Mouse (Mus musculus): ENCODE data around the gene Znrf1.
"Not testable (repeated sequence)": the region's sequence is repeated elsewhere in the genome, so short reads cannot be mapped to it uniquely, and the experiment has no call there.

Znrf1 gene

DNA sequence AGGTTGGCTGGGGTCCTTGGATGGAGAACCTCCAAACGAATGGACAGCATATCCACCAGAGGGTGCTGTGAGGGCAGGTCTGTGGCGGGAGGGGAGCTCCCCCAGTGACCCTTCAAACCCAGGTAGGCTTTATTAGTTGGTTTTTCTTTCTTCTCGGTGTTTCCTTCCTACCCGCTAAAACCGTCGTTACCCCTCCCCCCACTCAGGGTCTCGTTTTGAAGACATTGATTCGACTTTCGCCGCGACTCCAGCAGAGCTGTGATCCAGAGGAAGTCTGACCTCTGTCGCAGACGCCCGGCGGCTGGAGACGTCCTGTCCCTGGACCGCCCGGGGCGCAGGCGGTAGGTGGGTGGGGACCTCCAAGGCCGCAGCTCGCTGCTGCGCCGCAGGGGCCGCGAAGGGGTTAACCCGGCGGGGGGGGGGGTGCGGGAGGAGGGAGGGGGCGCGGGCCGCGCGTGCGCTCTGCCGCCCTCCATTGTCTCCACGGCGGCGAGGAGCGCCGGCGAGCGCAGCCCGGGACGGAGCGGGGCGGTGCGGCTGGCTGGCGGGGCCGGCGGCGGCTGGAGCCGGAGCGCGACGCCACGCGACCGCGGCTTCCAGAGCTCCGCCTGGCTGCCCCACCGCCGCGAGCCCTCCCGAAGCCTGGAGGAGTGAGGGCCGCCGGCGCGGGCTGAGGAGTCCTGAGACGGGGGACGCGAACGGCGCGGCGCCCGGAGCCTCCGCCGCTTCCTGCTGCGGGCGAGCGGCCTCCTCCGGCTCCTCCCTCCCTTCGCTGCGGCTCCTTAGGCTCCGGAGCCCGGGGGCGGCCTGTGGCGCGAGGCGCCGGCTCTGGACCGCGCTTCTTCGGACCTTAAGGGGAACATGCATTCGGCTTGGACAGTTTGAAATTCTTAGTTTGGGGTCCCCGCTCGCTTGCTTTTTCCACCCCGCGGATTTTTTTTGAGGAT lies at the start of gene Znrf1:
TSS of gene Znrf1 (plus strand) at position 67 of the 947 bp plus-strand sequence.
- DNase-seq (ENCODE audit: low spot score) = no peak

DNA sequence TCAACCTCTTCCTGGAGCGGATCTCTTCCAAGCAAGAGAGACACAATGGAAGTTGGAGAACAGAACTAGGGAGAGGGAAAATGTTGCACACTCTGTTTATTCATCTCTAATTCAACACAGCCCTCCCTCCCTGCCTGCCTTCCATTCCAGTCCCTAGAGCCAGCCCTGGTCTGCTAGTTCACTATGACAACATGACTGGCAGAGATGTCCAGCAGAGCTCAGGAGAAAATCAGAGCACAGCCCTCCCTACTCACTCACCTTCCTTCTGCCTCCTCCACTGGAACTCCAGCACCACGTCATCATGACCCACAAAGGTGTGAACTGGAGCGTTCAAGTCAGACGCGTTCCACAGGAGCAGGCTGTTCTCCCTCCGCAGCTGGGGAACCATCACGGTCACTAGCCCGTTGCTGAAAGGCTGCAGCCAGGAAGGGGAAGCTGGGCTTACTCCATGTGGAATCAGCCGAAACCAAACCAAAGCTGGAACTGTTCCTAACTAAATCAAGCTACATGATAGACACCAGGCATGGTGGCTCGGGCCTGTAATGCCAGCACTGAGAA lies 45.8 kb upstream of the Znrf1 start:
- DNase-seq (ENCODE audit: low spot score) = no peak

DNA sequence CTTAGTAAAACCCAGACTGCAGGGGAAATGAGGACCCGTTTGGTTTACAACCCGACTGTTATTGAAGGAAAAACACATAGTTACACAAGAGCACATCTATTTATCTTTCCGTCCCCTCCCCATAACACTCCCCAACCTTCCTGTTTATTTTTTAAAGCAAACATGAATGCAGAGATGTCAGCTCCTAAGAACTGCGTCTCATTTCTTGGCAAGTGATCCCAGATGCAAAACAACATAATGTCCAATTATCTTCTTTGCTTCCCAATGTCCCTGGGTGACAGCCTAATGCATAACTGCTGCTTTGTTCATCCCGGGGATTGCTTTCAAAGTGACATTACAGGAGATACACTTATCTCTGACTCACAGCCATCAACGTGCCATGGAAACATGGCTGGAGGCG lies 44.7 kb upstream of the Znrf1 start:
- no peak for DNase-seq (ENCODE audit: low spot score)

DNA sequence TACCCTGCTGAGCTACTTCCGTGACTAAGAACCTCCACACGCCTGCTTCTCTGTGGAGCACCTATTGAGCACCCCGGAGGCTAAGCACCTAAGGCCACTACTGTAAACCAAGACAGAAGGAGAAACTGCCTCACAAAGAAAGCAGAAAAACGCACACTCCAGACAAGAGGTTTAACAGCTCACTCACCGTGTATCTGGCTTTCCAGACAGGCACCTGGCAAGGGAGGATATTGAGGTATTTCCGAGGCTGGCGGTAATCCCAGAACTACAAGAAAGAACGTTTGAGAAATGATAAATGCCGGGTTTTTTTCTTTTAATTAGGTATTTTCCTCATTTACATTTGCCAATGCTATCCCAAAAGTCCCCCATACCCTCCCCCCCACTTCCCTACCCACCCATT lies 43.4 kb upstream of the Znrf1 start:
- no peak for DNase-seq (ENCODE audit: low spot score)

DNA sequence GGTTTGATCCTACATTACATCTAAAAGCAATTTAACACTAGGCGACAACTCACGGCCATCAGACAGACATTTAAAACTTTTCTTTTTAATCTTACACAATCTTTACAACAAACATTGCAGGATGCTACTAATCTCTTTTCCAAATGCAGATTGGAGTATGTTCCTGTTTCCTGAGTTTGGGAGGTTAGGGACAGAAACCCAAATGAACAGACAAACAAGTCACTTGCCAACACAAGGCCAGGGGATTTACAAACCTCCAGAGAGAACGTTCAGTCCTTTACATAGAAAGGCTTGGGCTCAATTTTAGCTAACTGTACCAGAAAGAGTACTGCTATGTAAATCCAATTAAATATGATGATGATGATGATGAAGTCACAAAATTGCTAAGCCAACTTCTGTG lies 42.7 kb upstream of the Znrf1 start:
- DNase-seq (ENCODE audit: low spot score) = no peak

DNA sequence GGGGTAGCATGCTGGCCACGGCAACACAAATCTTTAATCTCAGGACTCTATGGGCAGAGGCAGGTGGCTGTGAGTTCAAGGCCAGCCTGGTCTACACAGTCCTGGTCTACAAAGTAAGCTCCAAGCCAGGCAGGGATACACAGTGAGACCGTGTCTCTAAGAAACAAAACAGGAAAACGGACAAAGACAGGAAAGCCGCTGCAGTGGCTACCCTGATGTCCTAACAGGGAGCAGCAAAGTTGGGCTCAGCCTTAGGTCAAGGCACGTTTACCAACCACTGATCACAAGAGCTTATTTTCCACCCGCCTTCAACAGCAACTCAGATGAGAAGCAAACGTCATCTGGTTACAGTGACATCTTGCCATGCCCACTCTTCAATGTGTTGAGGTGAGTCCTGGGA lies 39.6 kb upstream of the Znrf1 start:
- no peak for DNase-seq (ENCODE audit: low spot score)

DNA sequence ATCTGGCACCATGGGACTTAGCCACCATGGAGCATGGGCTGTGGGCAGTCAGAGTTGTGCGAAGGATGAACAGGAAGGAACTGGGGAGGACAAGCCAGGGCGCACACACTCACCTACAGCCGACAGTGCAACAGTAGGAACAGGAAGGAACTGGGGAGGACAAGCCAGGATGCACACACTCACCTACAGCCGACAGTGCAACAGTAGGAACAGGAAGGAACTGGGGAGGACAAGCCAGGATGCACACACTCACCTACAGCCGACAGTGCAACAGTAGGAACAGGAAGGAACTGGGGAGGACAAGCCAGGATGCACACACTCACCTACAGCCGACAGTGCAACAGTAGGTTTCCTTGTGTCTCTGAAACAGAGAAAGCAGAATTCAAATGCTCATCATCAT lies 37.6 kb upstream of the Znrf1 start:
- DNase-seq (ENCODE audit: low spot score) = not testable (repeated sequence)

DNA sequence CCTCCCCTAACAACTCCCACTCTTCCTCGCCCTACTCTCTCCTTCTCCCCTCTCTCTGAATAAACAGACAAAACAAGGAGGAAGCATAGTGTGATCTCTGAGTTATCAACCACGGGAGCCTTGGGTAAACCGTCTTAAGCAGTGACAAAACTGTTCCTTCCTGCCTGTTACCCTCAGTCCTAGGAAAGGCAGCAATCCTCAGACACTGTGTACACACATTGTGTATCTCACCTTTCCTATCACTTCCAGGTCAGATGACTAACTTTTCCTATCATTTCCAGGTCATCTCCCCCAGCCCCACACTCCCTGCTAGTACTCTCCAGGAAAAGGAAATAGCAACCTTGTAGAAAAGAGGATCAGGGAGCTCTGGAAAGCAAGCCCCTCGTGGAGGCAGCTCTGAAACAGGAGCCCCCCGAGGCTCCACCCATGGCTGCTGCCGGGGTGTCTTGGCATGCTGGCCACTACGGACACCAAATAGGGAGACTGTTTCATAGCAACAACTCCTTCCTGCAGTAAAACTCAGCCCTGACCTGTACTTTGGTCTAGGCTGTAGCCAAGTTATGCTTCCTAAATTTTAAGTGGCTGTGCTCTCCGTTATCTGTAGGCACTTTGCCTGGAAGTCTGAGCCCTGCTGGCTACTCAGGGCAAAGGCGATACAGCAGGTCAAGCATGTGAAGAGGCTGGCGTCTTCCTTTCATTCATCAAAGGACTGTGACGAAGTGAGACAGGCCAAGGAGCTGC lies 34.0 kb upstream of the Znrf1 start:
- no peak for DNase-seq (ENCODE audit: low spot score)

DNA sequence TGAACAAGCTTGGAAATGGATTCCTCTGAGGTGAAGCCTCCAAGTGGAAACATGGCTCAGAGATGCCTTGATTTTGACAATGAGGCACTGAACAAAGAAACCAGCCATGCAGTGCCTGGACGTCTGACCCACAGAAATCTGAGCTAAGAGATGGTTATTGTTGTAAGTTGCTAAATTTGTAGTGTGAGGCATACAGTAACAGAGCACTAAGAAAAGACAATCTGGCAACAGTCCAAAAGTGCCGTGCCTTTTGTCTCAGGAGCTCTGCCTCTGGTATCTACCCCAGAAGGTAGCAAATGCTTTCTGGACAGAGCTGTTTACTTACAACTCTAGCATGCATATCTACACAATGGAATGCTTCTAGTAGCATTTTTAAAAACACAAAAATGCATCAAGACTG lies 27.3 kb upstream of the Znrf1 start:
- no peak for DNase-seq (ENCODE audit: low spot score)

DNA sequence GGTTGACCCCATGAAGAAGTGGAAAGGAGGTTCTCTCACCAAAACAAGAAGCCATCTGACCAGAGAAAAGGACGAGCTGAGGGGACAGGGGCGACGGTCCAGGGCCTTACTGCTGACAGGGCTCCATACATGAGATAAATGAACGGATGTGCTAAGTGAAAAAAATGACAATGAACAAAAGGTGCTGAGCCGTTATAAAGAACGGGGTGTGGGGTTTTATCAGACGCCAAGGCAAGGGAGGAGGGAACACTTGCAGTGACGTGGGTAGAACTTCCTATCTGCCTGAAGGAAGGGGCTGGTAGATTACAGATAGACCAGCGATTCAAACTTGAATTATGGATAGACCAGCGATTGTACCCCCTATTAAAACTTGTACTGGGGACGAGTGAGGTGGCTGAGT lies 26.6 kb upstream of the Znrf1 start:
- no peak for DNase-seq (ENCODE audit: low spot score)

DNA sequence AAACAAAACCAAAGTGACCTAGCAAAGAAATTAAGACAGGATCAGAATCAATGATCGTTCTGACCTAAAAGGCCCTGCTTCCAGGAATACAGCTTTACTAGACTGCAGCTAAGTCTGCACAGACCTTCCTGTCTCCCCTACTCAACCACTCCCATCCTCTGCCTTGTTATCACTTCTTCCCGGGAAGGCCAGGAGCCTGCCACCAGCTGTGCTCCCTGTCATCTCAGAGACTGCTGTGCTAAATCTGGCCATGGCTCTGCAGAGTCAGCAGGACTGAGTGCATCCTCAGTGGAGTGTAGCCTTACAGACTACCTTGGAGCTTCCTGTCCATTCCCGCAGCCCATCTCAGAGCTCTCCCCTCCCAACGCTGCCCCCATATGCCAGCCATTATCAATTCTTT lies 25.5 kb upstream of the Znrf1 start:
- DNase-seq (ENCODE audit: low spot score) = no peak

DNA sequence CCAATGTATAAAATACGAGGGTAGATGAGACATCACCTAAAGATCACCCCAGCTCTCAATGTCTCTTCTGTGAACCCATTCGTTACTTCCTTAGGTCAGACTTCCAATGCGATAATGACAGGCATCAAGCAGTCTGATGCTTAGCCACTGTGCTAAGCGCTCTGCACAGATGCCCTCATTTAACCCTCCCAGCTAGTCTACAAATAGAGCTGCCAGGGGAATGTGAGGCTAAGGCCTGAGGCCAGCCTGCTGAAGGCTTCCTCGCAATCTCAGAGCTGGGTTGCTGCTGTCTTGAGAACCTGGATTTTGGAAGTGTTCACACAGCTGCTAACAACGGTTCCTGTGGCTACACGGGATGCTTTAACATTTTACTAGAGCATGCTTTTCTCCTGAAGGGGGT lies 23.0 kb upstream of the Znrf1 start:
- DNase-seq (ENCODE audit: low spot score) = no peak

DNA sequence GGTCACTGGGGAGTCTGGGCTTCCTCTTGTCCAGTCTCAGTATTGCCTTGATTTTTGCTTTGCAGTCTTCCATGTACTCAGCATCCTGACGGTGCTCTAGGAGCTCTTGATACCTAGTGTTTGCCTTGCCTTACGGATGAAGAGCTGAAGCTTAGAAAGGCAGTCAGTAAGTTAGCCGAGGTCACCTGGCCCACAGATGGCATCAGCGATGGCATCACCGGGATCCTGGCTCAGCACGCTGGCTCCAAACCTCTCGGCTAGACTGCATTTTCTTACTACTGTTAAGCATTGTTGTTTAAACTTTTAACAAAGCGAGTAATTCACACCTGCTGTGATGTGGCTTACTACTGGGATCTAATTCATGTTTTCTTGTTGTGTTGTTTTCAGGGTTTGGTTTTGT lies 22.5 kb upstream of the Znrf1 start:
- DNase-seq (ENCODE audit: low spot score) = no peak

DNA sequence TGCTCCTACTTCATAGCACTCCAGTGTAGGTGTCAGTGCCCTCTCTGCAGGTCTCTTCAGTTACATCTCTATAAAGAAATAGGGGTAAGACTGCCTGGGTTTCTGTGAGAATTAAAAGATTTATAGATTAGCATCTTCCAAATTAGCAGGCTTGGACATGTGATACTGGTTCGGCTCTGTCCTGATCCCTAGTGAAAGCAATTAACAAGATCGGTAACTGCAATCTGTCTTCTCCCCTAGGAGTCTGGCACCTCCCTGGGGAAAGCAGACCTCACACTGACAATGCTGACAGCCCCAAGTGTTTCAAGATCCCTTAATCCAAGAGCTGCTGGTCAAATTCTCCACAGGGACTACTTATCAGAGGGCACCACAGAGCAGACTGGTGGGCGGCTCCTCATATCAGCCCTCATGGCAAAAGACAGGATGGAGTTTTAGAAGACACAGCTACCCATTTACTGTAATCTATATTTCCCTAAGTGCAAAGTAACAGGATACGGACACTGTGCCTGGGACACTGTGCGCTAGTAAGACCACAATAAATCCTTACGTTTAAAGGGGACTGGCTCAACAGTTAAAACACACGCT lies 19.4 kb upstream of the Znrf1 start:
- DNase-seq (ENCODE audit: low spot score) = no peak

DNA sequence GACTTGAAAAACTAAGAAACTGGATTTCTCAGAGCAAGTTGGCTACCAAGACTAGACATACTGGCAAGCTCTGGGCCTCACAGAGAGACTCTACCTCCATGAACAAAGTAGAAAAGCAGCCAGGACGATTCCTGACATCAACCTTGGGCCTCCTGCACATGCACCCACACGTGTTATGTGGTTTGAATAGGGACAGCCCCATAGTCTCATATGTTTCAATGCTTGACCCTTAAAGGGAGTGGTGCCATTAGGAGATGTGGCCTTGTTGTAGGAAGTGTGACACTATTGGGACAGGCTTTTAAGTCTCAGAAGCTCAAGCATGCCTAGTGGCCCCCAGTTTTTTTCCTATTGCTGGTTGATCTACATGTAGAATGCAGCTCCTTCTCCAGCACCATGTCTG lies 18.4 kb upstream of the Znrf1 start:
- DNase-seq (ENCODE audit: low spot score) = no peak

DNA sequence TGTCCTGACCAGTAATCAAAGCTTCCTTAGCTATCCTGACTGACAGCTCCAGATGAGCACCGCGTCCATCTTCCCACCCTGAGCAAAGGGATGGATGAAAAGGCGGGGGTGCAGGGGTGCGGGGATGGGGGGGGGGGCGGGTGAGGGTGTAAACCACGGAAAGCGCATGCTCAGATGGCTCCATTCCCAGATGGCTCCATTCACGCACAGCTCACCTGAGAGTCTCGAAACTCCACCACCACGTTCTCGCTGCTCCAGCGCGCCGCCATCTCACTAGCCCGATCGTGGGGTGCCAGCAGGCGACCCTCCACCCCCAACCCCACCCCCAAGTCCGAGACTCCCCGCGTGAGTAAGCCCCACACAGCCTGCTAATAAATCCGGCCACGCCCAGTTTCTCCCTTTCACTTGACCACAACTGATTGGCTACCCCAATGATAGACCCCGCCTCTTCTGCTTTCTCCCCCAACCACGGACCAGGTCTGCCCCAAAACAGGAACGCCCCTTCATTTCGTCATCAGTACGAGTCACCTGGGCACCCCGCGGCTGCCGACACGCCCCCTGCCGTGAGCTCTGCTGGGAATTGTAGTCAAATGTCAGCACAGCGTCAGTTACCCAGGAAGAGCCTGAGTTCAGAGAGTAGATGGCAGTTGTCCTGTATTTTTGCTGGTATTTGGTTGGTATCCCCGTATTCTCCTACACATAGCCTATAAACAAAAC lies 14.0 kb upstream of the Znrf1 start, which contains the start of gene Wdr59:
TSS of gene Wdr59 (minus strand) at position 380 of the 717 bp plus-strand sequence.
- peak; percentile 98 for DNase-seq (ENCODE audit: low spot score)

DNA sequence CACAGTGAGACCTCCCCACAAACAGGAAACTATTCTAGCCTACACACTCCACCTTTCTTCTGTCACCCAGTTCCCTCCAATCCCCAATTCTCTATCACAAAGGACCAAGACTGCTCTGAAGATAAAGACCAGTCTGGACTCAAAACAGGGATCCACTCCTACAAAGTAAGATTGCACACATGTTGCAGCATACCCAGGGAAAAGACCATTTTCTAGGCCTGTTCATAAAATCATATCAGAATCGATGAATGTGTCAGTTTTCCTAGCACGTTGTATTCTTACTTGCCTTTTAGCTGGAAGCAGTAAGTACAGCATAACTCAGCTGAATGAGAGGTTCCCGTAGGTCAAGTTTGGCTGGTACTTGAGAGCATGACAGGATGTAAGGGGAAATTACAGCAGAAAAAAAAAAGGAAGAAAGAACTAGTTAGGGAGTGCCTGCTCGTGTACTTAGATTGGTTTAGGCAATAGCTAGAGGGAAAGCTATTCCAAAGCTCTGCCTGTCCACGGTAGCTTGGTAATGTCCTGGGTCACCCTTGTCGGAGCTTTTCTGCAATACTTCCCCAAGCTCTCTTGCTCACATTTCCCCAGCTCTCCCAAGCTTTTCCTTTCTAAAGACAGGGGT lies 9.4 kb upstream of the Znrf1 start:
- no peak for DNase-seq (ENCODE audit: low spot score)

DNA sequence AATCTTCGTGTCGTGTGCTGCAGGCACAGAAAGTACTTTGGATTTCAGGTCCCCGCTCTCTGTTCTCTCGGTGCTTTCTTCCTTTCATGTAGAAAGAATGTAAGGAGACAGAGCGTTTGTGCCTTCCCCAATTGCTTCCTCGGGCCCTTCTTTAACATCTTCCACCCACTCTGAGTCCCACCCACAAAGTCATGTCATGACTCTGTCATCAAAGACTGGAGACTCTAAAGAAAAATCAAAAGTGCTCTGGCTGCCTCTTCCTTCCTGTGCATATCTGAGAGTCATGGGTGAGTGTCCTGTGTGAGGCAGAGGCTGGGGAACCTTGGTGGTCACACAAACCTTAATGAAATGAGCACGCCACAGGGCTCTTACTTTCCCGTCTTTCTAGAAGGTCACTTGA lies 8.7 kb upstream of the Znrf1 start:
- no peak for DNase-seq (ENCODE audit: low spot score)

DNA sequence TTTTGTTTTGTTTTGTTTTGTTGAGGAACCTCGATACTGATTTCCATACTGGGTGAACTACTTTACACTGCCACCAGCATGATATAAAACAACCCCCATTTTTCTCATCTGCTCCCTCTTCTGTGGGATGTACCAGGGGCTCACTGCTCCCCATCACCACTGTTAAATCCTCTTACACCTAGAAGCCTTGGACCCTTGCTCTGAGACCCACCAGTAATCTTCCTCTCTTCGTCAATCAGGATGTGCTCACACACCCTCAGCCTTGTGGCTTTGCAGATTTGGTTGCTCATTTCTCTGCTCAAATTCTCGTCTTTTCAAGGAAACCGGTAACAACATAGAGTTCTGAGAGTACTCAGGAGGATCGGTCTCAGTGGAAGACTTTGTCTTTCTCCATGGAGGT lies 7.8 kb upstream of the Znrf1 start:
- no peak for DNase-seq (ENCODE audit: low spot score)

DNA sequence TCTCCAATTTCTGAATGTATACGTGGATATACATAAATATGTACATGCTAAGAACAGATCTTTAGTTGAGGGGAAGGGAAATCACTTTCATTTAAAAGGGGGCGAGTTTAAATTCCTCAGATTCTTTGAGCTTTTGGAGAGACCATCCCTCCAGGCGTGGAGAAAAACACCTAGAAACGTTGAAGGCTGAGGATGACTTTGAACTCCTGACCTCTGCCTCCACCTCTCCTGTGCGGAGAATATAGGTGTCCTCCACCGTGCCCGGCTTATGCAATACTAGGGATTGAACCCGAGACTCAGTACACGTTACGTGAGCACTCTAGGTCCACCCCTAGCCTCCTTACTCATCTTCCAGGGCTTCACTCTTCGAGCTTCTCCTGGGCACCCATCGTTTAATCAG lies 4.7 kb upstream of the Znrf1 start:
- DNase-seq (ENCODE audit: low spot score) = no peak

DNA sequence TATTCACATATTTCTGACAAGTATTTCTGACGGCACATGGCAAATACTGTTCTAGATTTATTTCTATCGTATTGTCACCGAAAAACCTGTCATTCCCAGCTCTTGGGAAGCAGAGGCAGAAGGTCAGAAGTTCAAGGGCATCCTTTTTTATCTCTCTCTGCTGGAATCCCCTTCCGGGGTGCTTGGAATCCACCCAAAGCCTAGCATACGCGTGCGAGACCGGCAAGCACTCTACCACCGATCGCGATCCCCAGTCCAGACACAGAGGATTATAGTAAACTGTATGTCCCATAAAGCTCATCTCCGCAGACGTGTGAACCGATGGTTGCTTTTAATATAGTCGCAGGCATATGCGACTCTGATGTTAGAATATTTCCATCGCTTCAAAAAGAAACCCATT lies 4.3 kb upstream of the Znrf1 start:
- DNase-seq (ENCODE audit: low spot score) = no peak

DNA sequence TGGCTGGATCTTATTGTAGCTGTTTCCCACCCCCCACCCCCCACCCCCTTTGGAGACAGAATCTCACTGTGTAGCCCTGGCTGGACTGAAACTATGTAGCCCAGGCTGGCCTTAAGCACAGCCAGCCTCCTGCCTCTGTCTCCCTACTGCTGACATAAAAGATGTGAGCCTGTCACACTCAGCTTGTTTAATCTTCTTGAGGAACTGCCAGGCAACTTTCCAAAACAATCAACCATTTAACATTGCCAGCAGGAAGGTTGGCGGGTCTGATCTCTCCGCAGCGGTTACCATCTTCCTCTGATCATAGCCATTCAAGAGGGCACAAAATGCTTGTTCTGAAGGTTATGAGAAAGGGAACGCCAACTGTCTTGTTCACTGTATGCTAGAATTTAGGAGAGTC lies 2.4 kb upstream of the Znrf1 start:
- no peak for DNase-seq (ENCODE audit: low spot score)

Measured in layer of hippocampus, adult 9-10 months (tissue).